Mouse (Mus musculus) heart, adult 9 months (tissue): ENCODE data around the gene Ggt1.
"Not testable (repeated sequence)": the region's sequence is repeated elsewhere in the genome, so short reads cannot be mapped to it uniquely, and the experiment has no call there.

Experiments
- DNase-seq, 2 experiments: peaks; one replicate each; pipeline ENCODE4 v3.0.0; 2022; ENCODE audit warnings: low spot score in 2 of 2

Ggt1 gene

DNA sequence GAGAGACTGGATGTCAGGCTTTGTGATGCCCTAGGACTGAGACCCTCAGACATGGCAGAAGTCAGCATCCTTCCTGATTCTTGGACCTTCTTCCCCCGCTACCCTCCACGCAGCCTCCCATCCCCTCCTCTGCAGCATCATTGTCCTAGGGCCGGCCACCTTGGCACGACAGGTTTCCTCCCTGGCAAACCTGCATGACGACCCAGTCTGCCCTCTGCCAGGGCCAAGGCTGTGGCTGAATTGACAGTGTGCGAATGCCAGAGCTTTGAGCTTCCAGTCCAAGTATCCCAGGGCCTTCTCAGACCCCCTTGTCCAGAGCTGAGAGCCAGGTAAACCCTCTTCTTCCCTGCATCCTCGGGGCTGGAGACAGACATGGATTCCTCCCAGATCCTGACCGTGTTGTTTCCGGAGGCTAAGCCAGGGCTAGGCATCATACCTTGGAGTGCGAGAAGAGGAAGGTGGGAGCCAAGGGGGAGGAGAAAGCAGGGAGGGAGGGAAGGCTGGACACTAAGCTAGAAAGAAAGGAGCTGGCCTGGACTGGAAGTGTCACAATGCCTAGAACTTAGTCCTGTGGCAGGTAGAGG is at the start of gene Ggt1:
Ggt1 (plus strand) TSS at position 534 of the 584 bp plus-strand sequence.
- no peak for DNase-seq

DNA sequence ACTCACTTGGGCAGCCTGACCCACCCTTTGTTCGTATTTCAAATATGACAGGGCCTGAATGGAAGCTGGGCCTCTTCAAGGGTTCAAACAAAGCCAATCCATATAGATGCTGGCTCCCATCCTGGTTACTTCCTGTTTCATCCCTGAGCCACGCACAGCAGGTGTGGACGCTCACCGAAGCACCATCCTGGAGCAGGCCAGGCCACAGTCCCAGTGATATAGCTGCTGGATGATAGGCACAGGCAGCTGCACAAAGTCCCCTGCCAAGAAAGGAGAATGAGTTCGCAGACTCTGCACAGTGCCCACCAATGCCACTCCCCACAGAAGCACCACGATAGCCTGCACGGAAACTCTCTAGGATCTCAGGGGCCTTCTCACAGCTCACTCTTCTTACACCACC is 49.5 kb upstream of the Ggt1 start:
- no peak for DNase-seq

DNA sequence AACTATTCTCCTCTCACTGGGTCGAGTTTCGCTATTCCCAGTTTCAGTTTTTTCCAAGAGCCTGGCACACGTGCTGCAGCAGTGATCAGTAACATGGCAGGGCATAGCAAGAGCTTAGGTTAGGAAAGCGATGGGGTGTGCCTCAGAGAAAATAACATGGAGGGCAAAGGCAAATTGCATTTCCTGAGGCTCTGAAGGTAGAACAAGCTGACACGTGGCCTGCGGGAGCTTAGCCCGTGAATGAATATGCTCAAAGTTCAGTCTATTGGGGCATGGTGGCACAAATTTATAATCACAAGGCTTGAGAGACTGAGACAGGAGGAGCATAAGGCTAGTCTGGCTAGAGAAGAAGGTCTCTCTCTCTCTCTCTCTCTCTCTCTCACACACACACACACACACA is 48.6 kb upstream of the Ggt1 start:
- DNase-seq, result no peak

DNA sequence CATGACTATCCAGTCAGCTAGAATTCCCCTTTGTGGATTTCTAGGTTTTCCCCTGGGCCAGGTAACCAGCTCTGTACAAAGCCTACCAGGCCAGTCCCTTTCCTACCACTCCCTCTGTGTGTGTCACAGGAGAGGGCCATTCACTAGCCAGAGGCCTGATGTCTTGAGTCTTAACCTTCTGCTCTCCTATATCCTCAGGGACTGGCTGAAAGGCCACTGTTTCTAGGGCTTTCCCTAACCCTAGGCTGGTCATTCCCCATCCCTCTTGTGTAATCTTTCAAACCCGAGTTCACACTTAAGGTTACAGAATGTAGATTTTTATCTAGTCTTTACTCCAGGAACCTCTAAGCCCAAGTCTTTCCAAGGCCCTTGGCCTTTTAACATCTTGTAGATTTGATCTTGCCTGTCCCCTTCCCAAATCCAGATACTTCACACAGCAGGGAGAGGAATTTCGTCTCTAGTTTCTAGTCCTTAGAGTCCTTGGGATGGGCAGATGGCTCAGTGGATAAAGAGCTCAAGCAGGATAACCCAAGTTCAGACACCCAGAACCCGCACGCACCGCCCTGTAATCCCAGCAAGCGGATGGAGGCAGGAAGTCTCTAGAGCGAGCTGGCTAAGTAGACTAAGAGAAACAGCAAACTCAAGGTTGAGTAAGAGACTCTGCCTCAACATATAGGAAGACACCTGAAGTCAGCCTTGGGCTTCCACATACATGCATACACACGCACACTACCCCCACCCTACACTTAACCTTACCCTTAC is 47.9 kb upstream of the Ggt1 start:
- no peak for DNase-seq

DNA sequence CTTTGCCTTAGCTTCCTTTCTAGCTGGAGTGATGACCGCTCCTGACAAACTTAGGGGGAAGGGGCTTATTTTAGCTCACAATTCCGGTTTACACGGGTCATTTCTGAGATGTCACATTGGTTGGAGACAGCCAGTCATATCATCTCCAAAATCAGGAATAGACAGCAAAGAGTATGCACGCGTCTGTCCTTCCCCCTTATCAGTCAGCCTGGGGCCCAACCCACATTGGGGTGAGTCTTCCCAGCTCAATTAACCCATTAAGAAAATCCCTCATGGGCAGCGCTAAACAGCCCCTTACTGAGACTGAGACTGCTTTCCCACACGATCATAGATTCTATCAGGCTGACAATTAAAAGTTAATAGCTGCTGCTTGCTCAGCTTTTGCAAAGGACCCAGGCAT is 47.0 kb upstream of the Ggt1 start:
- DNase-seq, result no peak

DNA sequence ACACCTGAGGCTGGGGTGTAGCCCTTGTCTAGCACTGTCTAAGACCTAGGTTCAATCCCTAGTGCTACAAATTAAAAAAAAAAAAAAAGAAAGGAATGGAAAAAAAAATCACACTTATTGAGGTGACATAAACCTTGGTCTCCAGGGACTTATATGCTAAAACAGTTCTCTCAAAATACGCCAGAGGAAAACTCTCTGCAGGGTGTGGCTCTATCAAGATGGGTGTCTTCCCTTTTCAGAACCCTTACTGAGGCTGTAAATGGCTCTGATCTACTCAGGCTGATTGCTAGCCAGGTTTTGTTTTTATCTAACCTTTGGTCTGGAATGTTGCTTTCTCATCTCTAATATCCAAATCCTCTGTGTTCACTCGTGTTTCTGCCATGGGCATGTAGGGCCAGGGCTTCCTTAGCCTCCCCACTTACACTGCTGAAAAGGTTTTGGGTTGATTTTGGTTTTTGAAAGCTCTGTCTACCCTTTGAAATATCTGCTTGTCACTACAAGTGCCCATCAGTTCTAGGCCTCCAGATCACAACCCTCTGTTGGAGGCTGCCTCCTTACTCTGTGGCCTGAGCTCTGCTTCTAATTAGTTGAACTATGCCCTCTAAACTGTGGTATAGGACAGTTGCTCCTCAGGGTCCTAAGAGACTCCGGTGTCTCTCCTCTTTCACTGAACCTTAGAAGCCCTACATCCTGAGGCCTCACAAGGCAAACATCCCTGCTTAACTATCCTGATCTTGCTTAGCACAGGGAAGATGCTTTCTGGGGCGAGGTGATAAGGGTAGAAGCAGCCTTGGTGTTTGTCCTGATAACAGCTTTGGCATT is 46.0 kb upstream of the Ggt1 start:
- no peak for DNase-seq

DNA sequence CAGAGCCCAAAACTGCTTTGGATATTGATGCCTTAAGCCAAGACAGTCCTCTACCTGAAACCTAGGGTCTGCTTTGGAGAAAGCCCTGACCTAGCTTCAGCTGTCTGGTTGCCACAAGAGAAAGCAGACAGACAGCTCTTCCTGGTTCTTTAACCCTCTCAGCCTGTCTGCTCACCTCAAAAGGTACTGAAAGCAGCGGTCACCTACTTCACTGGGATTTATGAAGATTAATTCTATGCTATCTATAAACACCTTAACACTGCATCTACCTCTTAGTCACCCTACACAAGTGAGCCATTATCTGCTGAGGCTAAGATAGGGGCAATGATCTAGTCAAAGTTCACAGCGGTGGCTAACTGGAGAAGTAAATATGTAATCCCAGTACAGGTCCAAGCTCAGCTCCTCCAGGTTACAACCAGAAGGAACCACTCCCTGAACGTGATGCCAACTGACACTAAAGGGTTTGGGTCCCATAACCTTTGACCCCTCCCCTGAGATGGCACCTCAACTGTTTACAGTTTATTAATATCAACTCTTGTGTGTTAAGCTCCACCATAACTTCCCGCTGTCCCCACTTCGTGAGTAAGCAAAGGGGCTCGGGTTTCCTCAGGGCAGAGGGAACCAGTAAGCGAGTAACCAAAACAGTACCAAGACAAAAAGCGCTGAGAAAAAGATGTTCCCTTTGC is 45.2 kb upstream of the Ggt1 start:
- DNase-seq, result peak in 1 of 2 experiments; percentile 27

DNA sequence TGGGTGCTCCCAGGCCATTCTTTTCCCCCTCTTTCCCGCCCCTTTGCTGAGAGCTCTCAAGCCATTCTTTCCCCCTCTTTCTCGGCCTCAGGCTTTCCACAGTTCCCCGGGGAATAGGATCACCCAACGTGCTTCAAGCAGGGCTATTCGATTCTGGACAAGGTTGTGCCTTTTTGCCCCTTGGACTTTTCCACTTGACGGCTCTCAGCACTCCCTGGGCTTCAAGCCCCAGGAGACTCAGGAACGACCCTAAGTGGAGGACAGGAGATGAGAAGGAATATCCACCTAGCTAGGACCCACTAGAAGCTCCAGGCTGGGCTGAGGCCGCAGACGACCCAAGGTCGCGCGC is 44.7 kb upstream of the Ggt1 start:
- no peak for DNase-seq

DNA sequence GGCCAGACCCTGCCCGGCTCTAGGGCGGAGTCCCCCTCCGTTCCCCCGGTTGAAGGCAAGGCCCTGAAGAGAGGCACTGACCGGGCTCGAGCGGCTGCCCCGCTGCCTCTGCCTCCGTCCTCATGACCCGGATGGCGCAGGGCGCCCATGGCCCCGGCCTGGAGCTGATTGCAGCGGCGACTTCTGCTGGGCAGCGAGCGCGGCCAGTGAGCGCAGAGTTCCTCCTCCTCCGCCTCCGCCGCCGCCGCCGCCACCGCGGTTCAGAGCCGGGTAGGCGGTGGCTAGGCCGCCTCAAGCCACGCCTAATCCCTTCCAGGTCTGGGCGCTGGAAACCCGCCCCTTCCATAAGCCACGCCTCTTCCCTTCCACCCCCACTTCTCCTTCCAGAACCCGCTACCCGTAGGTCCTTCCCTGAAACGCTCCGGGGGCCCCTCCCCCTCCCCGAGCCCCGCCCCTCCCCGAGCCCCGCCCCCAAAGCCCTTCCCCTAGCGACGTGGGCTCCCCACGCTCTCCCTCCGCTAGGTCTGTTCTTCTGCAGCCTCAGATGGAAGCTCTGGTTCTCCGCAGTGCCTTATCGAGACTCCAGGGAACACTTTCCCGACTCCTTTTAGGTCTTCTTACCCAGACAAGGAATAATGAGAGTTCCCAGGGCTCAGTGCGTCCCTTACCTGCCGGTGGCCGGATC is 44.2 kb upstream of the Ggt1 start, which contains the start of gene Snrpd3:
Snrpd3 (plus strand) TSS at position 479 of the 685 bp plus-strand sequence.
- peak; percentile 93 to 95 for DNase-seq

DNA sequence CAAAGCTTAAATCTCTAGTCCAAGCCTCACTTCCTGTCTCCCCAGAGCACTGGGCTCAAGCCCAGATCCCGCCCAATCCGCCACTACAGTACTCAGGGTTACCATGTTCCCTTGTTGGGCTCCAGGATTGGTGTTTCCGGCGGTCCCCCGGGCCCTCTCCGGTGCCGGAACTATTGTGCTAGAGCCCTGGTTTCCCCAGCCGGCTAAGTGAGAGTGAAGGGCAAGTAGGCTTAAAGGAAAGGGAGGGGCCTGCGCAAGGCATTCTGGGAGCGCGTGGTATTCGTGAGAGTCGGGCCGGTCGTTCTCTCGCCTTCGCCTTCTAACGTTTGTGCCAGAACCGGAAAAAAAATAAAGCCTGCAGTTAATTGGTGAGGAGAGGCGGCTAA is 43.7 kb upstream of the Ggt1 start, which contains the start of gene Gucd1:
Gucd1 (minus strand) TSS at position 215 of the 386 bp plus-strand sequence.
- peak; percentile 96 to 98 for DNase-seq

DNA sequence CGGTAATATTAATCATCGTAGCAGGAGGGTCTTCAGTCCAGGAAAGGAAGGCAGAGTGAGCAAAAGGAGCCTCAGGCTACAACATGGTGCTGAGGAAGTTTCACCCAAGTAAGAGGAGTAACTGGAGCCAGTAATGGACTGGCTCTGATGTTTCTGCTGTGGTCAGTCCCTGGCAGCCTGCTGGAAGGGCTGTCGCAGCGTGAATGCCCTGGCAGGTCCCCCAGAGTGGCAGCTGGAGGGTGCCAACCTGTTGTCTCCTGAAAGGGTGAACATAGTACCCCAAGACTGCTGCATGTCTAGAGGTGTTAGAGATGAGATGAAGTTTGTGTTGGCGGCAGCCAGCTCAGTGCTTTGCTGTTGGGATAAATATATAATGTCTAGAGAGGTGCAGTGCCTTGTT is 40.8 kb upstream of the Ggt1 start:
- no peak for DNase-seq

DNA sequence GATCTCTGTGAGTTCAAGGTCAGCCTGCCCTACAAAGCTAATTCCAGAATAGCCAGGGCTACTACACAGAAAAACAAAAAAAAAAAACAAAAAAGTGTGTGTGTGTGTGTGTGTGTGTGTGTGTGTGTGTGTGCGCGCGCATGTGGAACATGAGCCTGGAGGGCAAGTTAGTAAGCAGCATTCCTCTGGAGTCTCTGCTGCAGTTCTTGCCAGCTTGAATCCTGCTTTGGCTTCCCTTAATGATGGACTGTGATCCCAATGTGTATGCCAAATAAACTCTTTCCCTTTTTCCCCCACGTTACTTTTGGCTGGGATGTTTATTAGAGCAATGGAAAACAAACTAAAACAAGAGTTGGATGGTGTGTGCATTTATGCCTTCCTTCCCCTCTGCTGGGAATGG is 39.8 kb upstream of the Ggt1 start:
- DNase-seq, result no peak

DNA sequence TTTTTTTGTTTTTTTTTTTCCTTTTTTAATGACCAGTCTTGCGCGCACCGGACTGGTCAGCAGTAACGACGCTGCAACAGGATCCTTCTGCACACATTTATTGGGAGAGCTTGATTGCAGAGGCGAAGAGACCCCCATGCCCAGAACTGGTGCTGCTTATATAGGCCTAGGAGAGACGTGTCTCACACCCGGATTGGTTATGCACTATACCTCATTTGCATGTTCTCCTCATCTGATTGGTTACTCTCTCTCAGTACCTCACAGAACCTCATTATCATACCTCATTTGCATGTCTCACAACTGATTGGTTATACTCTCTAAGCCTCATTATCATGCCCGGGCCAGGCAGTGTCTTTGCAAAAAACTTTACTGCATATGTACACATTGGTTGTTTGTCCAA is 36.0 kb upstream of the Ggt1 start:
- DNase-seq, result not testable (repeated sequence)

DNA sequence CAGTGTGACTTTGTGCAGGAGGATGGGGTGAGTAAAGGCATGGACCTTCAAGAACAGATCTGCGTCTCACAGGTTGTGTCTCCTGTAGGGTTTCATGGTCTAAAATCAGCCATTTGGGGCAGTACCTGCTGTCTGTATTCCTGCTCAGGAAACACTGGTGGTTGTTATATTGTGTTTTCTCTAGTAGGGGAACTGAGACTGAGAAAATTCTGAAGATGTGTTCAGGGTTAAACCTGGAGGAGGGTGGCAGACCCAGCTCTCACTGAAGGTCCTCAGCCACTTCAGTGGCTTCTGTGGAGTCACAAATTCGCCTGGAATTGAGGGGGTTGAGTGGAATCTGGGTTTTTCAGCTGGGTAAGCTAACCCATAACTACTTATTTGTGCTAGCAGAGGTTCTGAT is 31.1 kb upstream of the Ggt1 start:
- no peak for DNase-seq

DNA sequence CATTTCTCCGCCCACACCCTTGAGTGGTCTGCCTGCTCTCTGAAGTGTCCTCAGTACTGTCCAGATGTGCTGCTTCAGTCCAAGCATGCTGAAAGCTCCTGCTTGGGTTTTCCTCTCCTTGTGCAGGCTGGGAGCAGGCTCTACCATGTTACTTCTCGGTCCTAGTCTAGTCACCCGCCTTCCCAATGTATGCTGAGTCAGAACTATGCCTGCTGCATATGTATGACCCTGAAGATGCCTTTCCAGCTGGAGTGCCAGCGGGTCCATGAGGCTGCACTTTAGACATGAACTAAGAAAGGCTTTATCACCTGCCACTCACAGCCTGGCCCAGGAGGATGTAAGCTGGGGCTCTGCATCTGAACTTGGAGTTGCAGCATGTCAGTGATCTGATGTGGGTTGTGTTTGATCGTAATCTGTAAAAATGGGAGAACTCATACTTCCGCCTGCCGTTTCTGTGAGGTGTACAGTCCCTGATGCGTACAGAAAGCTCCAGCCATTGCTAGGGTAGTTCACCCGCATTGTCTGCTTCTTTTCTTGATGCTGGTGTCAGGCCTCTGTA is 29.8 kb upstream of the Ggt1 start:
- no peak for DNase-seq

DNA sequence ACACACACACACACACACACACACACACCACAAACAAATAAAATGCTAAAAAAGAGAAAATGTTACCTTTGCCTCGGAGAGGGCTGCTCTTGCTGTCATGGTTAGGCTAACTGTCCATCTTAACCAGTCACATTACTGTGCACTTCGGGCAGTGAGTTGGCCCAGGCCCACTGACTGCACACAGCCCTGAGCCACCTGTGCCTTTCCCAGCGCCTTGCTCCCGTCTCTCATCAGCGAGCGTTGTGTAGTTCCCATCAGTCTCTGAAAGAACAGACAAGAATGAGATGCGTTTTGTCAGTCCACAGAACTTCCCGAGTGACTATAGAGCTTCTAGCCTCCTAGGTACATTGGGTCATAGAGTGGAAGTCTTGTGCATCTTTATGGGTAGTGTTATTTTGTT is 27.2 kb upstream of the Ggt1 start:
- DNase-seq, result no peak

DNA sequence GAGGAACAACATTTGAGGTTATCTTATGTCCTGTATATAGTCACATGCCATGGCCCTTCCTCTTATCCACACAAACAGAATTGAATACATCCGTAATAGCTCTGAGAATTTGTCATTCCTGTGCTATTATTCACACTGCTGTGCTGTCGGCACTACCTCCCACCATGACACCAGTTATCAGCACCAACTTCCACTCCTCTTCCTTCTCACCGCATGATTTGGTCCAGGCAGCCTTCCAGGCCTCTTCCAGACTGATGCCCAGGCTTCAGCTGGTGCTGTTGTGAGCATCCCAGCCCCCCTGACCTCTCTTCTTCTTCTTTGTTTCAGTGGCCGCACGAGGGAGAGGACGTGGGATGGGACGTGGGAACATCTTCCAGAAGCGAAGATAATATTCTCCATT is 26.5 kb upstream of the Ggt1 start:
- peak in 1 of 2 experiments; percentile 52 for DNase-seq

DNA sequence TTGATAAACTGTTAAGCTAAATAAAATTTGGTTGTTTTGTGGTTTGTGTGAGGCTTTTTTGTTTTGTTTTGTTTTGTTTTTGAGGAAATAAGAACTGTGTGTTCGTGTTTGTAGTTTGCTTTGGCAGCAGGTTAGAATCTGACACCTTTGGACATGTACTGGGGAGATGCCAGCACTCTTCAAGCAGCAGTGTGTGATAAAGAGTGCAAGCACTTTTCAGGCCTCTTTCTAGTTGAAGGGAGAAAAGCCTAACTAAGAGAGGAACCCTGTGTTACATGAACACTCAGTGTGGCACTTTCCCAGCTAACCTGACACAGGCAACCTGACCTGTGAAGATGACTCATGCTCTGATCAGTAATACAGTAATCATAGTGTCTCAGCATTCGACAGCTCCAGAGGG is 26.0 kb upstream of the Ggt1 start:
- DNase-seq, result peak in 1 of 2 experiments; percentile 56

DNA sequence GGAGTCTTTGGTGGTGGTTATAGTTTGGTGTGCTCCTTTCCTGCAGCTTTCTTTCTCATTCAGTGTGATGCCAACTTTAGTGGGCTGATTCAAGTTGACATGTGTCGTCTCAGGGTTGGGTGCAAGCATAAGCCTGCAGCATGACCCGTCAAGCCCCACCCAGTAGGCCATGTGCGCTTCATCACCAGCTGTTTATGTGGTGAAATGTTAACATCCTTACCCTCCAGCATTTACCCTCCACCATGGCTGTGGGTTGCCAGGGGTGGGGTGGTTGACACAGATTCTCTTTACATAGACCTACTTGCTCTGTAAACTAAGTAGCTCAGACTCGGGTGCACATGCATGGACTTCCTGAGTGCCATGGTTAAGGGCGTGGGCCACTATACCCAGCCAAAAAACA is 25.3 kb upstream of the Ggt1 start:
- DNase-seq, result no peak

DNA sequence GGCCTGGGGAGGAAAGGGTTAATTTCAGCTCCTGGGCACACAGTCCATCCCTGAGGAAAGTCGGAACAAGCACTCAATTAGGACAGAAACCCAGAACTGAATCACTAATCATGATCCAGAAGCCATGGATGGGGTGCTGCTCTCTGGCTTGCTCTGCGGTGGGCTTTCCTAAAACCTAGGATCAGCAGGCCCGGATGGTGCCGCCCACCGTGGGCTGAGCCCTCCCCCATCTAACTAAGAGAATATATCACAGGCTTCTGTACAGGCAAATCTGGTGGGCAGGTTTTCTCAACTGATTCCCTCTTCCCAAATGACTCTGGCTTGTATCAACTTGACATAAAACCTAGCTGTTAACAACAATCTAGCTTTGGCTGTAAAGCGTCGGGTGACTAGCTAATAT is 13.5 kb upstream of the Ggt1 start:
- DNase-seq, result no peak

DNA sequence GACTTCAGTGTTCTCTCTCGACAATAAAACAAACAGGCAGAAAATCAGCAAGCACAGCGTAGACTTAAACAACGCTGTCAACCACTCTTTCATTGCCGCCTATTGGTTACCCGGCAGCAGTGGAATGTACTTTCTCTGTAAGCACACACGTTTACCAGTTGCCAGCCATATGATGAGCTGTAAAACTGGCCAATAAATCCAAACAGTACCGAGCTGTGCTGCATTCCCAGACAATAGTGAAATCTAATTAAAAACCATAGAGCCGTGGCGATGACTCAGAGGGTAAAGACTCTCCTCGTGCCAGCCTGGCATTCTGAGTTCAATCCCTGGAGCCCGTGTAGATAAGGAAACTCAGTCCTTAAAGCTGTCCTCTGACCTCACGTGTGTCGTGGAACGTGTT is 12.9 kb upstream of the Ggt1 start:
- no peak for DNase-seq
